Mouse (Mus musculus) thymus, adult 2 months (tissue): ENCODE data around the gene Lrp11. TPM values are rescaled to one million over a fixed set of nuclear protein-coding genes. Genes with fewer than 3 reads are reported as not detected.
"Not testable (repeated sequence)": the region's sequence is repeated elsewhere in the genome, so short reads cannot be mapped to it uniquely, and the experiment has no call there.

ENCODE experiments used
- DNase-seq: peaks from one replicate; pipeline ENCODE4 v3.0.0; 2021
- H3K27ac ChIP-seq: fragments of 200-500 bp; 2 replicates; pipeline ENCODE4 v1.5.1; 2012; ENCODE audit warnings: low read length, control low read depth; ENCODE audit not compliant: control insufficient read depth, insufficient read depth
- H3K27me3 ChIP-seq: fragments of 200-500 bp; 2 replicates; pipeline ENCODE4 v1.6.1; 2012; ENCODE audit warnings: mild to moderate bottlenecking, low read length, moderate library complexity, mixed read lengths; ENCODE audit not compliant: control insufficient read depth, insufficient read depth
- H3K36me3 ChIP-seq: fragments of 200-500 bp; 2 replicates; pipeline ENCODE4 v1.6.1; 2012; ENCODE audit warnings: mild to moderate bottlenecking, low read length, moderate library complexity; ENCODE audit not compliant: control insufficient read depth, insufficient read depth
- H3K4me1 ChIP-seq: fragments of 200-500 bp; replicated peaks from 2 replicates; pipeline ENCODE4 v1.6.1; 2012; ENCODE audit warnings: low read length; ENCODE audit not compliant: control insufficient read depth, insufficient read depth
- H3K4me3 ChIP-seq: fragments of 200-500 bp; 2 replicates; pipeline ENCODE4 v1.5.1; 2012; ENCODE audit warnings: mild to moderate bottlenecking, low read length, control low read depth, moderate library complexity; ENCODE audit not compliant: control insufficient read depth, insufficient read depth
- CTCF ChIP-seq: fragments of 200-500 bp; IDR thresholded peaks from 2 replicates; pipeline ENCODE4 v1.5.1; 2012; ENCODE audit warnings: mild to moderate bottlenecking, control low read depth, low read length, moderate library complexity, borderline replicate concordance; ENCODE audit not compliant: control insufficient read depth, poor library complexity, insufficient read depth; ENCODE audit errors: extremely low read depth
- POLR2A ChIP-seq: fragments of 200-500 bp; IDR thresholded peaks from 2 replicates; pipeline ENCODE4 v1.6.1; 2012; ENCODE audit warnings: mild to moderate bottlenecking, low read length, control low read depth, moderate library complexity; ENCODE audit not compliant: control insufficient read depth, poor library complexity, insufficient read depth; ENCODE audit errors: extremely low read depth
- WGBS: fragments of 180-500 bp; shearing (Covaris S2); methylation state at CpG from one replicate; pipeline ENCODE4 v1.1.7; 2018; 5-methylcytosine and 5-hydroxymethylcytosine counted together
- polyA plus RNA-seq: library from polyadenylated mRNA; depleted of rRNA; stranded (reverse); fragments of >200 nt; gene quantifications from 2 replicates; pipeline ENCODE4 v1.2.3, GENCODE M21; 2012

Gene Lrp11
- polyA plus RNA-seq, 1 experiment = 5.0 TPM

DNA sequence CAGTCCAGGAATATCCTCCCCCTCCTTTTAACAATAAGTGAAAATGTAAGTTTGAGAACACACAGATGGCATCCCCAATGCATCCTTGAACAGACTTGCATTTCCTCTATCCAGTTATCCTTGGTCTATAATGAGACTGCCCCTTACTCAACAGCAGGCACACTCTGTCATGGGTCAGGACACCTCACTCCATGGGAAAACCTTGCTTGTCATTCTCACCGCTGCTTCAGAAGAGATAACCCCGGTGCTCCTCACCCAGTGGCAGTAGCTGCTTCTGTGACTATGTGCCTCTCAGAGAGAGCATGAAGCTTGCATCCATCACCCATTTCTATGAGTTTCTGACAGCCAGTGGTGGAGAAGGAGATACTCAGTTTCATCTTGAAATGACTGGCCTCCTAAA is 16.8 kb downstream of the Lrp11 start:
- WGBS = 89% methylated on average over 2 of the region's 2 CpGs
- Histone ChIP-seq H3K27ac (no peak overlapping the region), H3K27me3 (no peaks in the 10 kb centered on the region), H3K36me3 (no peaks in the 10 kb centered on the region), H3K4me1 (no peaks in the 10 kb centered on the region), H3K4me3 (no peak overlapping the region)
- DNase-seq = no peak
- TF ChIP-seq POLR2A (no peak), CTCF (no peak)

DNA sequence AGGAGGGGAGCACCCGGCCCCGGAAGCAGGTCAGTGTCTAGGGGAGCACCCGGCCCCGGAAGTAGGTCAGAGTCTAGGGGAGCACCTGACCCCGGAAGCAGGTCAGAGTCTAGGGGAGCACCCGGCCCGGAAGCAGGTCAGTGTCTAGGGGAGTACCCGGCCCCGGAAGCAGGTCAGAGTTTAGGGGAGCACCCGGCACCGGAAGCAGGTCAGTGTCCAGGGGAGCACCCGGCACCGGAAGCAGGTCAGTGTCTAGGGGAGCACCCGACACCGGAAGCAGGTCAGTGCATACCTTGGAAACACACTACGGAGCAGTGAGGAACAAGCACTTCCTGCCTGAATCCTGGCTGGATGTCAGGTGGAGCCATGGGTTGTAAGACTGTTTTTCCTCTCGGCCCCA is 19.0 kb downstream of the Lrp11 start:
- no peak overlapping the region for H3K4me3 ChIP-seq
- H3K36me3 ChIP-seq = no peaks in the 10 kb centered on the region
- no peak overlapping the region for H3K27ac ChIP-seq
- no peak for TF ChIP-seq CTCF
- no peak for TF ChIP-seq POLR2A
- no peak for DNase-seq
- 97% methylated on average over 17 of the region's 17 CpGs for WGBS
- H3K4me1 ChIP-seq = no peaks in the 10 kb centered on the region
- no peaks in the 10 kb centered on the region for H3K27me3 ChIP-seq

DNA sequence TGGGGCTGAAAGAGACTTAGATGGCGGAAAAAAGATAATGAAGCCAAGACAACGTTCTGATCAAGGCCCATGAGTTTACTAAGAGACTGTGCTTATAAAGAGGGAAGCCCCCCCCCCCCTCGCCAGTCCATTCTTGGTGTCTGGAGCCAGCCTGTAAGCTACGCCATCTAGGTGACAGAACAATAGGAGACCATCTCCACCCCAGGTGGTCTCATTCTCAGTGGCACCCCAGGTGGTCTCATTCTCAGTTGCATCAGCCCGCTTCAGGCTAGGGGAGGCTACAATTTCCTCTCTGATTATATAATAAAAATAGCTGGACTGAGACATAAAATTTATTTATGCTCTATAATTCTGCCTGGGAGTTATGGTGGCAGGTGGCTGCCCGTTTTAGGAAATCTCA is 22.0 kb downstream of the Lrp11 start:
- Histone ChIP-seq H3K4me3 (no peak overlapping the region), H3K4me1 (no peaks in the 10 kb centered on the region), H3K27me3 (no peaks in the 10 kb centered on the region), H3K27ac (no peak overlapping the region), H3K36me3 (no peaks in the 10 kb centered on the region)
- 89% methylated on average over 6 of the region's 6 CpGs for WGBS
- DNase-seq = no peak
- TF ChIP-seq POLR2A (no peak), CTCF (no peak)

DNA sequence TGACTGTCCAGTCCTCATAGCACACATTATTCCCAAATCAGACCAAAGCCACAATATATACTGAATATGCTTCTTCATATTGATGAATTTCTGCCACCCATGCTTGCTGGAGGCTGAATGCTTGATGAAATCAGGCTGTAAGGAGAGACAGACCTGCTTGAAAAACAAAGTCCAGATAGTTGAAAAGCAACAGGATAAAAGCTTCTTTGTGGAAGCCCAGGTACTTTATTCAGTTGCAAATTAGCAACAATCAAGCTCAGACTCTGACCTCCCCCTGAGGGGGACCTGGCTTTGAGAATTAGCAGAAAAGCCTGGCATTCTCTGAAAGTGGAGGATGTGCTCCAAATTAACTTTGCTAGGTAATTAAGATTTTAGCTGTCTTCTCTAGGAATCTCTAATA is 22.6 kb downstream of the Lrp11 start:
- H3K4me3 ChIP-seq, H3K27ac ChIP-seq, H3K4me1 ChIP-seq, H3K36me3 ChIP-seq, H3K27me3 ChIP-seq, DNase-seq: not testable (repeated sequence)

DNA sequence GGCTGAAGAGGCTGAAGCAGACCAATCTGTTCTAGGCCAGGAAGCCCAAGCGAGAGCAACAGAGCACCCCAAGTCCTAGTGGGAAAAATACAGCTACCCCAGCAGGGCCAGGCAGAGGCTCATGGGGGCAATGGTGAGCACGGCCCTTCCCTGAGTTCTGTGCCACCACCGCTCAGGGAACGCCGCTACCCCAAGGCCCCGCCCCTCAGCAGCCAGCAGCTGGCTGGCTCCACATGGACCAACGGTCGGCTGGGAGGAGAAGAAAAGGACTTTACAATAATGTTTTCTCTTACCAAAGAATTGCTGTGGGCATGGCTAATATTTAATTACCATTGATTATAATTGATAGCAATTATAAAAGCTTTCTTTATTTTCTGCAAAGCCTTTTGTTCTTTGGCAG is 25.2 kb downstream of the Lrp11 start:
- H3K4me1 ChIP-seq = no peaks in the 10 kb centered on the region
- DNase-seq = no peak
- no peaks in the 10 kb centered on the region for H3K36me3 ChIP-seq
- H3K4me3 ChIP-seq = no peak overlapping the region
- no peak overlapping the region for H3K27ac ChIP-seq
- TF ChIP-seq POLR2A = no peak
- no peak for TF ChIP-seq CTCF
- H3K27me3 ChIP-seq = no peaks in the 10 kb centered on the region
- WGBS = 97% methylated on average over 8 of the region's 8 CpGs

DNA sequence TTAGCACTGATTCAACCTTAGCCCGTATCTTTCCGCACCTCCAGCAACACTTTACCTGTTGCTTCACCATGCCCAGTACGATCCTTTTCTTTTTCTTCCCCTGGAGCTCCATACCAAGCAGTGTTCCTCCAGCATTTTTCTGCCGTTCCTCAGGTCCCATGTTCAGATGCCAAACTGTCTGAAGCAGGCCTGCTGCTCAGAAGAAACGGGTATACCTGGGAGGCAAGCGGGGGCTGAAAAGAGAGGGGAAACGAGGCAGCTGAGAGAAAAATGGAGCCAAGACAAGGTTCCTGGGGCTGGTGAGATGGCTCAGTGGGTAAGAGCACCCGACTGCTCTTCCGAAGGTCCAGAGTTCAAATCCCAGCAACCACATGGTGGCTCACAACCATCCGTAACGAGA is 27.5 kb downstream of the Lrp11 start:
- not testable (repeated sequence) for H3K4me1 ChIP-seq, H3K27ac ChIP-seq, H3K4me3 ChIP-seq, H3K36me3 ChIP-seq, H3K27me3 ChIP-seq, DNase-seq
- WGBS = 97% methylated on average over 10 of the region's 11 CpGs

DNA sequence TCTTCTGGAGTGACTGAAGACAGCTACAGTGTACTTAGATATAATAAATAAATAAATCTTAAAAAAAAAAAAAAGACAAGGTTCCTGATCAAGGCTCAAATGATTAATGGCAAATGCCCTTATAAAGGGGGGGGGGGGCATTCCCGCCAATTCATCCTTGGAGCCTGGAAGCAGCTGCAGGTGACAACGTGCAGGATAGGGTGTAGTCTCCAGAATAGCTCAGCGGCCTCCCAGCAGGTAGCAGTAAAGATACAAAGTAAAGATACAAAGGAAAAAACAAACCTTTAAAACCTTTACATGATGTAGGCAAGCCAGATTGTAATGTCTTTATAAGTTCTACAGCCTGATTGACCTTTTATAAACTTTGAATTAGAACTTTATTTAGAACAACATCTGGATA is 28.0 kb downstream of the Lrp11 start:
- H3K4me1 ChIP-seq, H3K27me3 ChIP-seq, H3K36me3 ChIP-seq, H3K27ac ChIP-seq, H3K4me3 ChIP-seq, DNase-seq: not testable (repeated sequence)
- WGBS = 89% methylated on average over 3 of the region's 3 CpGs

DNA sequence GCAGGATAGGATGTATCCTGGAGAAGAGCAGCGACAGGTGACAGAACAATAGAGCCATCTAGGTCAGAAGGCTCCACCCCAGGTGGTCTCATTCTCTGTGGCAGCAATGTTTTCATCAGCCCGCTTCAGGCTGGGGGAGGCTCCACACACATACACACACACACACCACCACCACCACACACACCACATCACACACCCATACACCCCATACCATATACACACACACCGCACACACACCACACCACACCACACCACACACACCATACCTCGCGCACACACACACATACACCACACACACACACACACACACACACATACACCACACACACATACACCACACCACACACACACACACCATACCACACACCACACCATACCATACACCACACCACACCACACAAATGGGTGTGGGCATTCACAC is 30.2 kb downstream of the Lrp11 start:
- Histone ChIP-seq H3K27me3 (no peaks in the 10 kb centered on the region), H3K27ac (no peak overlapping the region), H3K4me3 (no peak overlapping the region), H3K36me3 (no peaks in the 10 kb centered on the region), H3K4me1 (no peaks in the 10 kb centered on the region)
- DNase-seq = no peak
- TF ChIP-seq CTCF = no peak
- no peak for TF ChIP-seq POLR2A
- WGBS = 91% methylated on average over 5 of the region's 5 CpGs
